Mouse (Mus musculus): ENCODE measurements around the gene Cass4. TPM values are rescaled to one million over a fixed set of nuclear protein-coding genes. Genes with fewer than 3 reads are reported as not detected.

Cass4 gene
- polyA plus RNA-seq, 1 experiment from 2014 or later: 0.35 TPM

GRCm38 (mm10) chr2:172437371-172437952 lies 43.9 kb downstream of the Cass4 start:
- peaks cover 8% of the 10 kb centered on the region for H3K4me1 ChIP-seq (ENCODE audit: control insufficient read depth, insufficient read depth, low read length)
- ATAC-seq (ENCODE audit: insufficient number of reproducible peaks, low FRiP score, low TSS enrichment, low read depth) (no peak), DNase-seq (ENCODE audit: low spot score) (no peak)
- 72% methylated on average over 16 of the region's 16 CpGs for WGBS
- no peaks in the 10 kb centered on the region for H3K27me3 ChIP-seq (ENCODE audit: control insufficient read depth, insufficient read depth, low read length)
- H3K9ac ChIP-seq (ENCODE audit: low read length): no peak overlapping the region
- no peaks in the 10 kb centered on the region for H3K36me3 ChIP-seq (ENCODE audit: control insufficient read depth, insufficient read depth, low read length)
- H3K27ac ChIP-seq (replicated peaks; ENCODE audit: low read depth, low read length): no peak overlapping the region
- H3K4me2 ChIP-seq (ENCODE audit: low read depth, severe bottlenecking): no peak overlapping the region
- H3K4me3 ChIP-seq (ENCODE audit: low read depth, low read length): no peak overlapping the region
- H3K9me3 ChIP-seq (ENCODE audit: control insufficient read depth, low read length): no peaks in the 10 kb centered on the region

GRCm38 (mm10) chr2:172439843-172440639 lies 46.4 kb downstream of the Cass4 start, which contains the start of gene Rtf2:
Rtf2 (plus strand) TSS chr2:172440556.
- 2% methylated on average over 35 of the region's 35 CpGs for WGBS
- DNase-seq (ENCODE audit: low spot score) (peak; percentile 100), ATAC-seq (ENCODE audit: insufficient number of reproducible peaks, low FRiP score, low TSS enrichment, low read depth) (peak; percentile 95)
- Histone ChIP-seq H3K27ac (replicated peaks; ENCODE audit: low read depth, low read length) (no peak within 1 kb of the TSS), H3K9me3 (ENCODE audit: control insufficient read depth, low read length) (no peaks in the 10 kb centered on the region), H3K4me3 (ENCODE audit: low read depth, low read length) (peak within 1 kb of the TSS; percentile 85), H3K4me1 (ENCODE audit: control insufficient read depth, insufficient read depth, low read length) (peaks cover 8% of the 10 kb centered on the region), H3K27me3 (ENCODE audit: control insufficient read depth, insufficient read depth, low read length) (no peaks in the 10 kb centered on the region), H3K9ac (ENCODE audit: low read length) (peak within 1 kb of the TSS; percentile 65), H3K4me2 (ENCODE audit: low read depth, severe bottlenecking) (peak within 1 kb of the TSS; percentile 67), H3K36me3 (ENCODE audit: control insufficient read depth, insufficient read depth, low read length) (no peaks in the 10 kb centered on the region)

GRCm38 (mm10) chr2:172440640-172441005 lies 47.0 kb downstream of the Cass4 start:
- no peaks in the 10 kb centered on the region for H3K9me3 ChIP-seq (ENCODE audit: control insufficient read depth, low read length)
- DNase-seq (ENCODE audit: low spot score): no peak
- no peak overlapping the region for H3K27ac ChIP-seq (replicated peaks; ENCODE audit: low read depth, low read length)
- no peaks in the 10 kb centered on the region for H3K27me3 ChIP-seq (ENCODE audit: control insufficient read depth, insufficient read depth, low read length)
- no peaks in the 10 kb centered on the region for H3K36me3 ChIP-seq (ENCODE audit: control insufficient read depth, insufficient read depth, low read length)
- WGBS: under 1% methylated on average over 21 of the region's 21 CpGs
- peak overlapping the region; percentile 85 for H3K4me3 ChIP-seq (ENCODE audit: low read depth, low read length)
- ATAC-seq (ENCODE audit: insufficient number of reproducible peaks, low FRiP score, low TSS enrichment, low read depth): peak; percentile 58
- H3K4me2 ChIP-seq (ENCODE audit: low read depth, severe bottlenecking): peak overlapping the region; percentile 67
- peaks cover 8% of the 10 kb centered on the region for H3K4me1 ChIP-seq (ENCODE audit: control insufficient read depth, insufficient read depth, low read length)
- H3K9ac ChIP-seq (ENCODE audit: low read length): peak overlapping the region; percentile 65

- 33% methylated on average over 6 of the region's 6 CpGs for WGBS
- no peak for DNase-seq (ENCODE audit: low spot score)
- Histone ChIP-seq H3K4me2 (ENCODE audit: low read depth, severe bottlenecking) (peak overlapping the region; percentile 67), H3K4me3 (ENCODE audit: low read depth, low read length) (peak overlapping the region; percentile 85), H3K27me3 (ENCODE audit: control insufficient read depth, insufficient read depth, low read length) (no peaks in the 10 kb centered on the region), H3K9me3 (ENCODE audit: control insufficient read depth, low read length) (no peaks in the 10 kb centered on the region), H3K4me1 (ENCODE audit: control insufficient read depth, insufficient read depth, low read length) (peaks cover 8% of the 10 kb centered on the region), H3K27ac (replicated peaks; ENCODE audit: low read depth, low read length) (no peak overlapping the region), H3K36me3 (ENCODE audit: control insufficient read depth, insufficient read depth, low read length) (no peaks in the 10 kb centered on the region), H3K9ac (ENCODE audit: low read length) (peak overlapping the region; percentile 65; the same call in 1 of the 2 replicates)
- ATAC-seq (ENCODE audit: insufficient number of reproducible peaks, low FRiP score, low TSS enrichment, low read depth): no peak
Measured at GRCm38 (mm10) chr2:172441176-172441575, 47.6 kb downstream of the Cass4 start.

- Histone ChIP-seq H3K27me3 (ENCODE audit: control insufficient read depth, insufficient read depth, low read length) (no peaks in the 10 kb centered on the region), H3K9me3 (ENCODE audit: control insufficient read depth, low read length) (no peaks in the 10 kb centered on the region), H3K4me3 (ENCODE audit: low read depth, low read length) (no peak overlapping the region), H3K4me2 (ENCODE audit: low read depth, severe bottlenecking) (no peak overlapping the region), H3K27ac (replicated peaks; ENCODE audit: low read depth, low read length) (no peak overlapping the region), H3K4me1 (ENCODE audit: control insufficient read depth, insufficient read depth, low read length) (peaks cover 6% of the 10 kb centered on the region), H3K9ac (ENCODE audit: low read length) (no peak overlapping the region), H3K36me3 (ENCODE audit: control insufficient read depth, insufficient read depth, low read length) (peaks cover 2% of the 10 kb centered on the region; the same call in 1 of the 2 replicates)
- ATAC-seq (ENCODE audit: insufficient number of reproducible peaks, low FRiP score, low TSS enrichment, low read depth) (no peak), DNase-seq (ENCODE audit: low spot score) (no peak)
- 91% methylated on average over 4 of the region's 4 CpGs for WGBS
Measured at GRCm38 (mm10) chr2:172445617-172446016, 52.0 kb downstream of the Cass4 start.

- Histone ChIP-seq H3K4me3 (ENCODE audit: low read depth, low read length) (no peak overlapping the region), H3K27me3 (ENCODE audit: control insufficient read depth, insufficient read depth, low read length) (no peaks in the 10 kb centered on the region), H3K4me1 (ENCODE audit: control insufficient read depth, insufficient read depth, low read length) (no peaks in the 10 kb centered on the region), H3K4me2 (ENCODE audit: low read depth, severe bottlenecking) (no peak overlapping the region), H3K9me3 (ENCODE audit: control insufficient read depth, low read length) (no peaks in the 10 kb centered on the region), H3K9ac (ENCODE audit: low read length) (no peak overlapping the region), H3K36me3 (ENCODE audit: control insufficient read depth, insufficient read depth, low read length) (peaks cover 5% of the 10 kb centered on the region; the same call in 1 of the 2 replicates), H3K27ac (replicated peaks; ENCODE audit: low read depth, low read length) (no peak overlapping the region)
- WGBS: 91% methylated on average over 6 of the region's 6 CpGs
- ATAC-seq (ENCODE audit: insufficient number of reproducible peaks, low FRiP score, low TSS enrichment, low read depth) (no peak), DNase-seq (ENCODE audit: low spot score) (no peak)
Measured at GRCm38 (mm10) chr2:172447317-172447716, 53.7 kb downstream of the Cass4 start.

GRCm38 (mm10) chr2:172448329-172448728 lies 54.7 kb downstream of the Cass4 start:
- Histone ChIP-seq H3K27ac (replicated peaks; ENCODE audit: low read depth, low read length) (no peak overlapping the region), H3K36me3 (ENCODE audit: control insufficient read depth, insufficient read depth, low read length) (peaks cover 7% of the 10 kb centered on the region; the same call in 1 of the 2 replicates), H3K4me3 (ENCODE audit: low read depth, low read length) (no peak overlapping the region), H3K4me1 (ENCODE audit: control insufficient read depth, insufficient read depth, low read length) (no peaks in the 10 kb centered on the region), H3K27me3 (ENCODE audit: control insufficient read depth, insufficient read depth, low read length) (no peaks in the 10 kb centered on the region), H3K4me2 (ENCODE audit: low read depth, severe bottlenecking) (no peak overlapping the region), H3K9me3 (ENCODE audit: control insufficient read depth, low read length) (no peaks in the 10 kb centered on the region), H3K9ac (ENCODE audit: low read length) (no peak overlapping the region)
- DNase-seq (ENCODE audit: low spot score) (no peak), ATAC-seq (ENCODE audit: insufficient number of reproducible peaks, low FRiP score, low TSS enrichment, low read depth) (no peak)
- WGBS: 90% methylated on average over 4 of the region's 4 CpGs

GRCm38 (mm10) chr2:172450640-172451039 lies 57.0 kb downstream of the Cass4 start:
- H3K4me1 ChIP-seq (ENCODE audit: control insufficient read depth, insufficient read depth, low read length): no peaks in the 10 kb centered on the region
- WGBS: 90% methylated on average over 6 of the region's 6 CpGs
- ATAC-seq (ENCODE audit: insufficient number of reproducible peaks, low FRiP score, low TSS enrichment, low read depth): no peak
- no peak overlapping the region for H3K4me2 ChIP-seq (ENCODE audit: low read depth, severe bottlenecking)
- DNase-seq (ENCODE audit: low spot score): no peak
- no peaks in the 10 kb centered on the region for H3K27me3 ChIP-seq (ENCODE audit: control insufficient read depth, insufficient read depth, low read length)
- H3K36me3 ChIP-seq (ENCODE audit: control insufficient read depth, insufficient read depth, low read length): peaks cover 7% of the 10 kb centered on the region; the same call in 1 of the 2 replicates
- no peak overlapping the region for H3K9ac ChIP-seq (ENCODE audit: low read length)
- H3K9me3 ChIP-seq (ENCODE audit: control insufficient read depth, low read length): no peaks in the 10 kb centered on the region
- no peak overlapping the region for H3K4me3 ChIP-seq (ENCODE audit: low read depth, low read length)
- no peak overlapping the region for H3K27ac ChIP-seq (replicated peaks; ENCODE audit: low read depth, low read length)

All from limb, embryonic 11.5 days (tissue).